Mouse (Mus musculus): ENCODE measurements around the gene Hacl1. TPM values are rescaled to one million over a fixed set of nuclear protein-coding genes. Genes with fewer than 3 reads are reported as not detected.

The Hacl1 gene
- 8.8 and 9.9 TPM in 2 replicates for polyA plus RNA-seq (2015; fragmentation: Nextera tagmentation; extraction: Ambion mirVana)

GRCm38 (mm10) chr14:31640890-31641505 lies at the start of gene Hacl1, which contains the start of gene Btd:
Gene Hacl1, minus strand, starts transcription at chr14:31641286.
Gene Btd, plus strand, starts transcription at chr14:31641028.
- ATAC-seq (ENCODE audit: low read depth): peak; percentile 98
- no peaks in the 10 kb centered on the region for H3K9me3 ChIP-seq
- H3K27me3 ChIP-seq: no peaks in the 10 kb centered on the region
- H3K4me3 ChIP-seq: peak within 1 kb of the TSS; percentile 54
- H3K27ac ChIP-seq (replicated peaks): peak within 1 kb of the TSS; percentile 75
- H3K4me2 ChIP-seq: peak within 1 kb of the TSS; percentile 93
- H3K4me1 ChIP-seq (replicated peaks): peaks cover 19% of the 10 kb centered on the region
- no peaks in the 10 kb centered on the region for H3K36me3 ChIP-seq
- under 1% methylated on average over 30 of the region's 30 CpGs for WGBS
- peak within 1 kb of the TSS; percentile 73 for H3K9ac ChIP-seq

- WGBS: 100% methylated on average over 1 of the region's 1 CpGs
- ATAC-seq (ENCODE audit: low read depth): no peak
- no peak overlapping the region for H3K9ac ChIP-seq
Observed at GRCm38 (mm10) chr14:31686231-31686630, 45.1 kb upstream of the Hacl1 start.

GRCm38 (mm10) chr14:31685680-31686079 lies 44.6 kb upstream of the Hacl1 start:
- Histone ChIP-seq H3K36me3 (no peaks in the 10 kb centered on the region), H3K27ac (replicated peaks) (no peak overlapping the region), H3K9ac (no peak overlapping the region), H3K4me3 (no peak overlapping the region), H3K4me1 (replicated peaks) (peaks cover 7% of the 10 kb centered on the region), H3K4me2 (no peak overlapping the region), H3K9me3 (no peaks in the 10 kb centered on the region), H3K27me3 (no peaks in the 10 kb centered on the region)
- no peak for ATAC-seq (ENCODE audit: low read depth)
- WGBS: 91% methylated on average over 10 of the region's 10 CpGs

More at GRCm38 (mm10) chr14:31686231-31686630, 45.1 kb upstream of the Hacl1 start:
- Histone ChIP-seq H3K4me3 (no peak overlapping the region), H3K9me3 (no peaks in the 10 kb centered on the region), H3K27ac (replicated peaks) (no peak overlapping the region), H3K36me3 (no peaks in the 10 kb centered on the region), H3K4me1 (replicated peaks) (peaks cover 7% of the 10 kb centered on the region), H3K4me2 (no peak overlapping the region), H3K27me3 (no peaks in the 10 kb centered on the region)

- Histone ChIP-seq H3K27ac (replicated peaks) (no peak overlapping the region), H3K4me2 (no peak overlapping the region), H3K27me3 (no peaks in the 10 kb centered on the region), H3K4me1 (replicated peaks) (peaks cover 7% of the 10 kb centered on the region), H3K36me3 (no peaks in the 10 kb centered on the region), H3K4me3 (no peak overlapping the region), H3K9me3 (no peaks in the 10 kb centered on the region), H3K9ac (no peak overlapping the region)
- 77% methylated on average over 7 of the region's 7 CpGs for WGBS
- no peak for ATAC-seq (ENCODE audit: low read depth)
Observed at GRCm38 (mm10) chr14:31684343-31685040, 43.4 kb upstream of the Hacl1 start.

GRCm38 (mm10) chr14:31683610-31684009 lies 42.5 kb upstream of the Hacl1 start:
- Histone ChIP-seq H3K27me3 (no peaks in the 10 kb centered on the region), H3K4me2 (no peak overlapping the region), H3K9me3 (no peaks in the 10 kb centered on the region), H3K36me3 (no peaks in the 10 kb centered on the region), H3K4me1 (replicated peaks) (peaks cover 7% of the 10 kb centered on the region), H3K9ac (no peak overlapping the region), H3K4me3 (no peak overlapping the region), H3K27ac (replicated peaks) (no peak overlapping the region)
- 77% methylated on average over 2 of the region's 2 CpGs for WGBS
- ATAC-seq (ENCODE audit: low read depth): no peak

GRCm38 (mm10) chr14:31681931-31682555 lies 41.0 kb upstream of the Hacl1 start:
- Histone ChIP-seq H3K36me3 (no peaks in the 10 kb centered on the region), H3K9me3 (no peaks in the 10 kb centered on the region), H3K4me3 (no peak overlapping the region), H3K27ac (replicated peaks) (no peak overlapping the region), H3K4me2 (no peak overlapping the region), H3K4me1 (replicated peaks) (peaks cover 7% of the 10 kb centered on the region), H3K9ac (no peak overlapping the region), H3K27me3 (no peaks in the 10 kb centered on the region)
- ATAC-seq (ENCODE audit: low read depth): no peak
- WGBS: 49% methylated on average over 5 of the region's 5 CpGs

- H3K36me3 ChIP-seq: no peaks in the 10 kb centered on the region
- no peak overlapping the region for H3K27ac ChIP-seq (replicated peaks)
- ATAC-seq (ENCODE audit: low read depth): no peak
- no peaks in the 10 kb centered on the region for H3K27me3 ChIP-seq
- no peaks in the 10 kb centered on the region for H3K9me3 ChIP-seq
- H3K9ac ChIP-seq: no peak overlapping the region
- H3K4me3 ChIP-seq: no peak overlapping the region
- no peak overlapping the region for H3K4me2 ChIP-seq
- peaks cover 7% of the 10 kb centered on the region for H3K4me1 ChIP-seq (replicated peaks)
- 76% methylated on average over 9 of the region's 9 CpGs for WGBS
Observed at GRCm38 (mm10) chr14:31681291-31681690, 40.2 kb upstream of the Hacl1 start.

GRCm38 (mm10) chr14:31680656-31681055 lies 39.6 kb upstream of the Hacl1 start:
- peaks cover 7% of the 10 kb centered on the region for H3K4me1 ChIP-seq (replicated peaks)
- no peak overlapping the region for H3K4me3 ChIP-seq
- ATAC-seq (ENCODE audit: low read depth): no peak
- H3K27ac ChIP-seq (replicated peaks): no peak overlapping the region
- no peak overlapping the region for H3K4me2 ChIP-seq
- H3K9me3 ChIP-seq: no peaks in the 10 kb centered on the region
- no peak overlapping the region for H3K9ac ChIP-seq
- no peaks in the 10 kb centered on the region for H3K36me3 ChIP-seq
- H3K27me3 ChIP-seq: no peaks in the 10 kb centered on the region
- WGBS: 92% methylated on average over 3 of the region's 3 CpGs

GRCm38 (mm10) chr14:31671635-31672320 lies 30.7 kb upstream of the Hacl1 start:
- Histone ChIP-seq H3K4me2 (no peak overlapping the region), H3K27me3 (no peaks in the 10 kb centered on the region), H3K27ac (replicated peaks) (no peak overlapping the region), H3K4me1 (replicated peaks) (peaks cover 25% of the 10 kb centered on the region), H3K9ac (no peak overlapping the region), H3K4me3 (no peak overlapping the region), H3K9me3 (no peaks in the 10 kb centered on the region), H3K36me3 (peaks cover 7% of the 10 kb centered on the region; the same call in 1 of the 2 replicates)
- WGBS: 59% methylated on average over 10 of the region's 10 CpGs
- no peak for ATAC-seq (ENCODE audit: low read depth)

GRCm38 (mm10) chr14:31669642-31670490 lies 28.8 kb upstream of the Hacl1 start:
- peak; percentile 37; the same call in 1 of the 2 replicates for ATAC-seq (ENCODE audit: low read depth)
- Histone ChIP-seq H3K9me3 (no peaks in the 10 kb centered on the region), H3K27ac (replicated peaks) (peak overlapping the region; percentile 59), H3K36me3 (peaks cover 7% of the 10 kb centered on the region; the same call in 1 of the 2 replicates), H3K4me1 (replicated peaks) (peaks cover 37% of the 10 kb centered on the region), H3K9ac (peak overlapping the region; percentile 51; the same call in 1 of the 2 replicates), H3K4me3 (no peak overlapping the region), H3K4me2 (no peak overlapping the region), H3K27me3 (no peaks in the 10 kb centered on the region)
- WGBS: 60% methylated on average over 15 of the region's 15 CpGs

GRCm38 (mm10) chr14:31669161-31669611 lies 28.1 kb upstream of the Hacl1 start:
- H3K27ac ChIP-seq (replicated peaks): peak overlapping the region; percentile 59
- WGBS: 43% methylated on average over 13 of the region's 13 CpGs
- H3K9ac ChIP-seq: peak overlapping the region; percentile 51; the same call in 1 of the 2 replicates
- no peaks in the 10 kb centered on the region for H3K9me3 ChIP-seq
- peaks cover 7% of the 10 kb centered on the region; the same call in 1 of the 2 replicates for H3K36me3 ChIP-seq
- H3K4me2 ChIP-seq: no peak overlapping the region
- peak; percentile 38; the same call in 1 of the 2 replicates for ATAC-seq (ENCODE audit: low read depth)
- no peaks in the 10 kb centered on the region for H3K27me3 ChIP-seq
- peaks cover 44% of the 10 kb centered on the region for H3K4me1 ChIP-seq (replicated peaks)
- H3K4me3 ChIP-seq: no peak overlapping the region

All from neural tube, embryonic 13.5 days (tissue).